Mouse (Mus musculus) thymus, postnatal 10 days (tissue): ENCODE measurements around the gene Snrnp70.
A peak's percentile ranks its signal among the peaks of the same experiment; 100 is the strongest.

ENCODE experiments used
- DNase-seq, 2 experiments: peaks; one replicate each; pipeline ENCODE4 v3.0.0; 2021; ENCODE audit warnings: low spot score in 2 of 2

Snrnp70 gene

GRCm38 (mm10) chr7:45395578-45396336, at the start of gene Snrnp70:
Snrnp70 (minus strand) TSS chr7:45395742.
- peak; percentile 100 for DNase-seq

DNA sequence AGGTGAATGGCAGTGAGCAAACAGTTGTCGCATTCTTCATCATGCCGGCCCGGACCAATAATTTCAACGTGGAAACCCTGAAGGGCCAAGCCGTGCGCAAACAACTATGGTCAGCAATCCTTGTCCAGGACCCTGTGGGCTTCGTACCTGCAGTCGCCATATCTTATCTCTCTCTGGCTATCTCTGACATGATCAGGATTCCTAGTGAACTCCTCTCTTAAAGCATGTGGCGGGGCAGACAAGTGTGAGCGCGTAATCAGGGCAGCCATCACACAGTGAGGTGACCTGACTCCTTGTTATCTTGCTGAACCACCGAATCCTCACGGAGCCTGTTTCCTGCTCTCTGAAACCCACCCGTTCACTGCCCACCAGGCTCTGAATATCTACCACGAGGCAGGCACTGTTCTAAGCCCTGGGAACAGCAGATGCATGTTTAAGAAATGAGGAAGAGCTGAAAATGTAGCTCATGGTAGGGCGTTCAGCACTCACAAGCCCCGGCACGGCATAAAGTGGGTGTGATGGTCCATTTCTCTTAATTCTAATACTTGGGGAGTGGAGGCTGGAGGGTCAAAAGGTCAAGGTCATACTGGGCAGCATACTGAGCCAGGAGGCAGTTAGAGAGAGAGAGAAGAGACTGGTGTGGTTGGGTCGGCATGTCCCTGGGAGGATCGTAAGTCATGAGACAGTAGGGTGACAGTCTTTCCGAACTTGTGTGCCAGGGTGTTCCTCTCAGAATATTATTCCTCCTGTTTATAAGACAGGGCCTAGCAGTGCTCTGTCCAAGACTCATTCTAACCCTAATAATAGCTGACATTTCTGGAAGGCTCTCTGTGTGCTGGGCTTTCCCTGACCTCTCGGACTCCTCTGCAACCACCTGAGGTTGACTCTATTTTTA, 48.2 kb upstream of the Snrnp70 start:
- DNase-seq: no peak

DNA sequence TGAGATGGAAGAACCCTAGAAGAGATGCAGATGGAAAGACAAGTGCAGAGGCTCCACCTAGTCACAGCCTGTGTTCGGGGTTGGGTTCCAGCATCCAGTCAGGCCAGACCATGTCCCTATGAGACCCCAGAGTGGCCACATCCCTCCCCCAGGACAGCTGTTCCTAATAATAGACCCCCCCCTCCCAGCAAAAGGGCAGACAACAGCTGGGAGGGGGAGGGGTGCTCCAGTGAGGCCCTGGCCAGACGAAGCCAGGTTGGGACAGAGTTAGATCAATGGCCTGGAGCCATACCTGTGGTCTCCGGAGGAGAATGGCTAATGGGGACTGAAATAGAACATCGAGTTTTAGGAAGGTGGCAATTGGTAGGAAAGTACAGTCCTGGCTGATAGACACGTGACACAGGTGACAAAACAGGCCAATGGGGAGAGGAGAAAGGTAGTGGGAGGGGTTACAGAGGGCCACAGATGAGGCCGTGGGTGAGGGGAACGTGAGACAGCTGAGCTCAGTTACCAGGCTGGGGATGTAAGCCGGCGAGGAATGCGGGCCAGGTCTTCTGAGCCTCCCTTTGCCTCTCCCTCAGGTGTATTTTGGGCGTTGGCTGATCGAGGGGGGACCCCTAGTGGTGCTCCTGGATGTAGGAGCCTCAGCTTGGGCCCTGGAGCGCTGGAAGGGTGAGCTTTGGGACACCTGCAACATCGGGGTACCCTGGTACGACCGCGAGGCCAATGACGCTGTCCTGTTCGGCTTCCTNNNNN, 42.2 kb upstream of the Snrnp70 start, which contains the start of gene Ruvbl2:
Gene Ruvbl2 (minus strand): TSS at position 576 of the 756 bp plus-strand sequence.
- no peak for DNase-seq

DNA sequence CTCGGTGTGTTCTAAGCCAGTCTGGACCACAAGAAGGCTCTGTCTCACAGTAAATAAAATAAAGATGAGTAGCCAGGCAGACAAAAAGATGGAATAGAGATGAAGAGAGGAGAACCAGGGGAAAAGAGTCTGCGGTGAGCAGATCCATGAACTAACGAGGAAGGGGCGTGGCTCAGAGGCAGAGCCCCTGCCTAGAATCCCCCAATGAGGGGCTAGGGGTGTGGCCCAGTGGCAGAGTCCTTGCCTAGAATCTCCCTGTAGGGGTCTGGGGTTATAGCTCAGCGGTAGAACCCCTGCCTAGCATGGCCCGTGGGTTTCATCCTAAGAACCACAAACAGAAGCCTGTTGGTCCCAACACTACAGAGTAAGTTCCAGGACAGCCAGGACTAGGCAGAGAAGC, 41.5 kb upstream of the Snrnp70 start:
- no peak for DNase-seq

DNA sequence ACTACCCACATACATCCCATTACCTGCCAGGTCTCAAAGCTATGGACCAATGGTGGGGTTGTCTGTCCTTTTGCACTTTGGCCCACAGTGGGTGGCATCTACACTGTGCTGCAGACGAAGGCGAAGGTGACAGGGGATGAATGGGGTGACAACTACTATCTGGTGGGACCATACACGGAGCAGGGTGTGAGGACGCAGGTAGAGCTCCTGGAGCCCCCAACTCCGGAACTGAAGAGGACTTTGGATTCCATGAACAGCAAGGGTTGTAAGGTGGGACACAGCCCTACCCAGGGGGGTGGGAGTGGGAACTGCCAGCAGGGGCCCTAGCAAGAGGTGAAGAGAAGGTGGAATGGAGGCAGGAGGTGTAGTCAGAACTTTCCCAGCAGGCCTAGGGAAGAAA, 40.9 kb upstream of the Snrnp70 start:
- DNase-seq: no peak

- no peak for DNase-seq
These were observed 39.5 kb upstream of the Snrnp70 start for GRCm38 (mm10) chr7:45435038-45435437.

GRCm38 (mm10) chr7:45434203-45435015, 38.9 kb upstream of the Snrnp70 start, which contains the start of gene Gys1:
Gys1 (plus strand) TSS chr7:45434844.
- peak; percentile 100 for DNase-seq

GRCm38 (mm10) chr7:45433835-45434202, 38.3 kb upstream of the Snrnp70 start:
- DNase-seq: no peak

- DNase-seq: no peak
These were observed 31.0 kb upstream of the Snrnp70 start for GRCm38 (mm10) chr7:45426556-45426955.

DNA sequence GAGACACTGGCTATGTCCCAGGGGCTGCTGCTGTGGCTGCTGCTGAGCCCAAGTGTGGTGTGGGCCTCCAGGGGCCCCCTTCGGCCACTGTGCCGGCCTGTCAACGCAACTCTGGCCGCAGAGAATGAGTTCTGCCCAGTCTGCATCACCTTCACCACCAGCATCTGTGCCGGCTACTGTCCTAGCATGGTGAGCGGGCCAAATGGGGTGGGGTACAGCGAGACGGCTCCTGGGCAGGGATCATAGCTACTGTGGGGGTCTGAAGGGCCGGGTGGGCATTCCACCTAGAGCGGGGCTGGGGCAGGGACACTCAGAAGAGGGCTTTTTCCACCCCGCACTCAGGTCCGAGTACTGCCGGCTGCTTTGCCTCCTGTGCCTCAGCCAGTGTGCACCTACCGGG, 25.7 kb upstream of the Snrnp70 start:
- DNase-seq: no peak

- no peak for DNase-seq
These were observed 25.0 kb upstream of the Snrnp70 start, which contains the start of gene Lhb for GRCm38 (mm10) chr7:45420615-45420919. Lhb (plus strand) TSS chr7:45420820.

- DNase-seq: no peak
These were observed 24.5 kb upstream of the Snrnp70 start for GRCm38 (mm10) chr7:45419859-45420614.

GRCm38 (mm10) chr7:45417962-45418492, 22.5 kb upstream of the Snrnp70 start:
- DNase-seq: no peak

GRCm38 (mm10) chr7:45415636-45416035, 20.1 kb upstream of the Snrnp70 start:
- no peak for DNase-seq

- DNase-seq: no peak
These were observed 19.2 kb upstream of the Snrnp70 start for GRCm38 (mm10) chr7:45414740-45415224.

DNA sequence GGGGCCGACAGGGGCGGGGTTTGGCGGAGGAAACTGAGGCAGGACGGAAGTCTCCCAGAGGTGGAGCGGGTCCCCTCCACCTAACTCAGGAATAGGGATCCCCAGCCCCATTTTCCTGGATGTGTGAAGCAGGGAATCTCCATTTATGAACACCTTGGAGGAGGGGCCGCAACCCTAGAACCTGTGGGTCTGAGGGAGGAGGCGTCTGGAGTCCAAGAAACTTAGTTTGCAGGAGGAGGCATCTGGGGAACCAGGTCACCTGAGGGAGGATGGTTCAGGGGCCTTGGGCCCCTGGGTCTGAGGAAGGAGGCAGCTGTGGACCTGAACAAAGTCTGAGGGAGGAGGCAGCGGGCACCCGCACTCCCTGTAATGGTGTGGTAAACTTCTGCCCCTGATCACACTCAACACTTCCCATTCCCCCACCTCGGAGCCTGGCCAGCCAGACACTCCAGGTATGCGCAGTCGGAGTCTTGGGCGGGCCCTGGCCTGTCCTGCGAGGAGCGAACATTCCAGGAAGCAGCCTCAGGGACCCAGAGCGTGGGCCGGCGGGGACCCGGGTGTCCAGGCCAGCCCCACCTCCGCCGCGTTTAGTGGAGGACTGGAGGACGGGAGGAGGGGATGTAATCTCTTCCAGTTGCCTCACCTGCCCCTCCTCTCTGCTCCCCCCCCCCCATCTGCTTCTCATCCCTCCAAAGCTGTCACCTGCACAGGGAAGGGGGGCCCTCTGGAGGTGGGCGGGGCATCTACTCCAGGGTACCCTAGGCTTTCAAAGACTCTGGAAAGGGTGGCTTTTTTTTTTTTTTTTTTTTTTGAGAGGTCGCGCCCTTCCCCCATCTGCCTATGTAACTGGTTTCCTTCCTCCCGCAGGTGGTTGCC, 18.6 kb upstream of the Snrnp70 start:
- DNase-seq: no peak

DNA sequence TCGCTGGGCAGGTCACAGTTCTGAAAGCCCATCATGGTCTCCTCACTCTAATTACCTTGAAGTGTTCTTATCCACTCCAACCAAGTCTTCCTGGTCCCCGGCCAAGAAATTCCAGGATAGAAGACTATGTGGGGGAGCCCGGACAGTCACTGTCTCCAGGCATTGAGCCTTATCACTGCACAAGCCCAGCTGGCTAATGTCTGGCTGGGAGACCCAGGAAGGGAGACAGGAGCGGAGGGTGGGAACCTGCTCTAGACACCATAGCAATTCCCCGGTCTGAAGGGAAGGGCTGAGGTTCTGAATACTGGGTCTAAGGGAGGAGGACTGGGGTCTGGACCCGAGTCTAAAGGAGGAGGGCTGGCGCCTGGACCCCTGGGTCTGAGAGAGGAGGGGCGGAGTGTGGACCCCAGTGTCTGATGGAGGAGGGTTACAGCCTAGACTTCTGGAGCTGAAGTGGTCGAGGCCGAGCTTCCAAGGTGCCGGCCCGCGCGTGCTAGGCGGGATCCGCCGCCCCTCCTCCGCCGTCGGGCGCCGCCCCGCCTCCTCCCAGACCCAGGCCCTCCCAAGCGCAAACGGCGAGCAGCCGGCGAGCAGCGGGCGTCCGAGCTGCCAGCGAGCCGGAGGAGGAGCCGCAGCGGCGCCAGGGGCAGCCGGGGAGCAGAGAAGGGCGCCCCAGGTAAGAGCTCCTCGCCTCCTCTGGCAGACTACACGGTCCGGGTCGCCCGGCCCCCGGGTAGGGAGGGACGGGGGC, 17.7 kb upstream of the Snrnp70 start, which contains the start of gene Ntf5:
Gene Ntf5 (plus strand): TSS at position 583 of the 751 bp plus-strand sequence.
- no peak for DNase-seq

DNA sequence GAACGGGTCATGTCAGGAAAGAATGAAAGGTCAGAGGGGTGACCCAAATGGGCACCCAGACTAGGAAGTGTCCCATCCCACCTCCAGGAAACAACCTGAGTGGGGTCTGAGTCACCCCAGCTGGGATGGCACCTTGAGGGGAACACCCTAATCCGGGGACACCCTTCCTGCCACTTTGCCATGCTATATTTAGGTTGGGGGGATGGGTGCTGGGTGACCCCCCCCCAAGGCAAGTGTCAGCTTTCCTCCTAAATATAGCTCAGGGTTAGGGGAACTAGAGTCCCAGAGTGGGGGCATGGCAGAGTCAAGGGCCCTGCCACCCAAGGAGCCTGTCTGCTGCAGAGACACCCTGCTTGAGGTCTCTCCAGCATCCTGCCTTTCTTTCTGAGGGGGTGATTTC, 16.9 kb upstream of the Snrnp70 start:
- DNase-seq: no peak
